Mouse (Mus musculus): Measurements from ENCODE around the gene Mpv17l2. TPM values are rescaled to one million over a fixed set of nuclear protein-coding genes. Genes with fewer than 3 reads are reported as not detected.
A peak's percentile ranks its signal among the peaks of the same experiment; 100 is the strongest.

Mpv17l2 gene
- 57.4 and 88.8 TPM in 2 replicates for polyA plus RNA-seq (2015; fragmentation: Nextera tagmentation; extraction: Ambion mirVana)

GRCm38 (mm10) chr8:70760775-70761406, at the start of gene Mpv17l2:
Gene Mpv17l2 (minus strand): TSS chr8:70760946.
- Histone ChIP-seq H3K4me1 (ENCODE audit: insufficient read depth, low read depth, low read length) (peaks cover 12% of the 10 kb centered on the region; the same call in 1 of the 2 replicates), H3K9me3 (ENCODE audit: low read length) (no peaks in the 10 kb centered on the region), H3K27ac (ENCODE audit: low read length) (peak within 1 kb of the TSS; percentile 87), H3K36me3 (ENCODE audit: insufficient read depth, low read length) (peaks cover 8% of the 10 kb centered on the region; the same call in 1 of the 2 replicates), H3K27me3 (replicated peaks; ENCODE audit: insufficient read depth, low read length) (no peaks in the 10 kb centered on the region), H3K4me2 (replicated peaks; ENCODE audit: low read depth, low read length) (peak within 1 kb of the TSS; percentile 99), H3K9ac (replicated peaks; ENCODE audit: low read depth) (peak within 1 kb of the TSS; percentile 79), H3K4me3 (ENCODE audit: low read depth, low read length) (peak within 1 kb of the TSS; percentile 55)
- DNase-seq (ENCODE audit: low spot score), result peak; percentile 100
- ATAC-seq, result peak; percentile 95
- WGBS, result under 1% methylated on average over 51 of the region's 55 CpGs
- peak; percentile 55; the same call in 1 of the 2 replicates for TF ChIP-seq EP300 (IDR thresholded peaks at IDR 0.05)
- TF ChIP-seq CTCF (IDR thresholded peaks at IDR 0.05), result no peak

GRCm38 (mm10) chr8:70808955-70809701, 48.4 kb upstream of the Mpv17l2 start:
- DNase-seq (ENCODE audit: low spot score) (no peak), ATAC-seq (no peak)
- Histone ChIP-seq H3K36me3 (ENCODE audit: insufficient read depth, low read length) (no peaks in the 10 kb centered on the region), H3K4me3 (ENCODE audit: low read depth, low read length) (no peak overlapping the region), H3K4me2 (replicated peaks; ENCODE audit: low read depth, low read length) (no peak overlapping the region), H3K9ac (replicated peaks; ENCODE audit: low read depth) (no peak overlapping the region), H3K27ac (ENCODE audit: low read length) (no peak overlapping the region), H3K9me3 (ENCODE audit: low read length) (no peaks in the 10 kb centered on the region), H3K27me3 (replicated peaks; ENCODE audit: insufficient read depth, low read length) (no peaks in the 10 kb centered on the region), H3K4me1 (ENCODE audit: insufficient read depth, low read depth, low read length) (no peaks in the 10 kb centered on the region; the same call in 1 of the 2 replicates)
- TF ChIP-seq EP300 (IDR thresholded peaks at IDR 0.05), result no peak
- TF ChIP-seq CTCF (IDR thresholded peaks at IDR 0.05), result no peak
- WGBS, result 72% methylated on average over 8 of the region's 8 CpGs

- H3K4me2 ChIP-seq (replicated peaks; ENCODE audit: low read depth, low read length), result no peak within 1 kb of the TSS
- peaks cover 3% of the 10 kb centered on the region; the same call in 1 of the 2 replicates for H3K4me1 ChIP-seq (ENCODE audit: insufficient read depth, low read depth, low read length)
- TF ChIP-seq EP300 (IDR thresholded peaks at IDR 0.05) (no peak), CTCF (IDR thresholded peaks at IDR 0.05) (no peak)
- H3K9me3 ChIP-seq (ENCODE audit: low read length), result no peaks in the 10 kb centered on the region
- H3K36me3 ChIP-seq (ENCODE audit: insufficient read depth, low read length), result no peaks in the 10 kb centered on the region
- ATAC-seq (no peak), DNase-seq (ENCODE audit: low spot score) (no peak)
- H3K27me3 ChIP-seq (replicated peaks; ENCODE audit: insufficient read depth, low read length), result 0 out of 2 replicates have a peak, but pooled peaks cover 7% of the 10 kb centered on the region
- H3K9ac ChIP-seq (replicated peaks; ENCODE audit: low read depth), result no peak within 1 kb of the TSS
- no peak within 1 kb of the TSS for H3K4me3 ChIP-seq (ENCODE audit: low read depth, low read length)
- WGBS, result 66% methylated on average over 5 of the region's 5 CpGs
- H3K27ac ChIP-seq (ENCODE audit: low read length), result no peak within 1 kb of the TSS
Measured at GRCm38 (mm10) chr8:70808239-70808638, 47.5 kb upstream of the Mpv17l2 start, which contains the start of gene Il12rb1. Gene Il12rb1 (plus strand): TSS chr8:70808449.

- no peak overlapping the region for H3K4me2 ChIP-seq (replicated peaks; ENCODE audit: low read depth, low read length)
- 0 out of 2 replicates have a peak, but pooled peaks cover 10% of the 10 kb centered on the region for H3K27me3 ChIP-seq (replicated peaks; ENCODE audit: insufficient read depth, low read length)
- no peak overlapping the region for H3K9ac ChIP-seq (replicated peaks; ENCODE audit: low read depth)
- no peaks in the 10 kb centered on the region for H3K36me3 ChIP-seq (ENCODE audit: insufficient read depth, low read length)
- DNase-seq (ENCODE audit: low spot score), result no peak
- peaks cover 3% of the 10 kb centered on the region; the same call in 1 of the 2 replicates for H3K4me1 ChIP-seq (ENCODE audit: insufficient read depth, low read depth, low read length)
- 46% methylated on average over 1 of the region's 1 CpGs for WGBS
- H3K9me3 ChIP-seq (ENCODE audit: low read length), result no peaks in the 10 kb centered on the region
- TF ChIP-seq CTCF (IDR thresholded peaks at IDR 0.05) (no peak), EP300 (IDR thresholded peaks at IDR 0.05) (no peak)
- no peak for ATAC-seq
- H3K4me3 ChIP-seq (ENCODE audit: low read depth, low read length), result no peak overlapping the region
- no peak overlapping the region for H3K27ac ChIP-seq (ENCODE audit: low read length)
Measured at GRCm38 (mm10) chr8:70807304-70807703, 46.6 kb upstream of the Mpv17l2 start.

- no peaks in the 10 kb centered on the region for H3K9me3 ChIP-seq (ENCODE audit: low read length)
- peaks cover 3% of the 10 kb centered on the region; the same call in 1 of the 2 replicates for H3K4me1 ChIP-seq (ENCODE audit: insufficient read depth, low read depth, low read length)
- no peak for TF ChIP-seq EP300 (IDR thresholded peaks at IDR 0.05)
- TF ChIP-seq CTCF (IDR thresholded peaks at IDR 0.05), result no peak
- no peak overlapping the region for H3K4me3 ChIP-seq (ENCODE audit: low read depth, low read length)
- DNase-seq (ENCODE audit: low spot score), result peak; percentile 50
- 51% methylated on average over 4 of the region's 4 CpGs for WGBS
- H3K4me2 ChIP-seq (replicated peaks; ENCODE audit: low read depth, low read length), result no peak overlapping the region
- H3K9ac ChIP-seq (replicated peaks; ENCODE audit: low read depth), result no peak overlapping the region
- H3K27ac ChIP-seq (ENCODE audit: low read length), result no peak overlapping the region
- no peak for ATAC-seq
- H3K36me3 ChIP-seq (ENCODE audit: insufficient read depth, low read length), result no peaks in the 10 kb centered on the region
- 0 out of 2 replicates have a peak, but pooled peaks cover 10% of the 10 kb centered on the region for H3K27me3 ChIP-seq (replicated peaks; ENCODE audit: insufficient read depth, low read length)
Measured at GRCm38 (mm10) chr8:70806541-70806940, 45.8 kb upstream of the Mpv17l2 start.
